Mouse (Mus musculus) adrenal gland, postnatal 14 days (tissue): ENCODE results near the gene Lbp. TPM values are rescaled to one million over a fixed set of nuclear protein-coding genes. Genes with fewer than 3 reads are reported as not detected.

Source experiments
- DNase-seq: peaks from one replicate; pipeline ENCODE4 v3.0.0; 2021; ENCODE audit warnings: mixed read lengths
- total RNA-seq: library from RNA; stranded (reverse); gene quantifications from 2 replicates; pipeline ENCODE4 v1.2.3, GENCODE M21; 2021

Gene Lbp
- total RNA-seq, 1 experiment from 2014 or later, result 34.2 TPM

GRCm38 (mm10) chr2:158308276-158308675, 2.0 kb downstream of the Lbp start:
- no peak for DNase-seq

GRCm38 (mm10) chr2:158313089-158313488, 6.8 kb downstream of the Lbp start:
- no peak for DNase-seq

- no peak for DNase-seq
These were observed 10.1 kb downstream of the Lbp start for GRCm38 (mm10) chr2:158316371-158316770.

- DNase-seq, result peak; percentile 78
These were observed 10.7 kb downstream of the Lbp start for GRCm38 (mm10) chr2:158317026-158317425.

- no peak for DNase-seq
These were observed 15.3 kb downstream of the Lbp start for GRCm38 (mm10) chr2:158321596-158321995.

- DNase-seq, result no peak
These were observed 16.6 kb downstream of the Lbp start for GRCm38 (mm10) chr2:158322845-158323244.

- DNase-seq, result peak; percentile 28
These were observed 18.4 kb downstream of the Lbp start for GRCm38 (mm10) chr2:158324531-158325190.

GRCm38 (mm10) chr2:158325609-158326008, 19.3 kb downstream of the Lbp start:
- DNase-seq, result no peak

- no peak for DNase-seq
These were observed 28.1 kb downstream of the Lbp start for GRCm38 (mm10) chr2:158334356-158334755.

- DNase-seq, result no peak
These were observed 31.4 kb downstream of the Lbp start for GRCm38 (mm10) chr2:158337698-158338097.

- peak; percentile 76 for DNase-seq
These were observed 33.8 kb downstream of the Lbp start for GRCm38 (mm10) chr2:158339948-158340564.

GRCm38 (mm10) chr2:158341324-158341723, 35.0 kb downstream of the Lbp start:
- DNase-seq, result no peak

GRCm38 (mm10) chr2:158343495-158343894, 37.2 kb downstream of the Lbp start:
- DNase-seq, result no peak

GRCm38 (mm10) chr2:158346467-158346866, 40.2 kb downstream of the Lbp start:
- DNase-seq, result no peak

GRCm38 (mm10) chr2:158347868-158348267, 41.6 kb downstream of the Lbp start:
- peak; percentile 73 for DNase-seq

- DNase-seq, result no peak
These were observed 46.7 kb downstream of the Lbp start for GRCm38 (mm10) chr2:158352801-158353520.

GRCm38 (mm10) chr2:158354348-158355114, 48.2 kb downstream of the Lbp start:
- DNase-seq, result no peak

GRCm38 (mm10) chr2:158355238-158355637, 48.9 kb downstream of the Lbp start:
- DNase-seq, result no peak

- DNase-seq, result no peak
These were observed 49.8 kb downstream of the Lbp start for GRCm38 (mm10) chr2:158356121-158356520.

GRCm38 (mm10) chr2:158359757-158360620, 53.7 kb downstream of the Lbp start:
- DNase-seq, result no peak

- peak; percentile 92 for DNase-seq
These were observed 54.8 kb downstream of the Lbp start for GRCm38 (mm10) chr2:158360873-158361677.
